Comparison of ENCODE assay signal across 26 mouse cellular contexts in the genomic region with DNA sequence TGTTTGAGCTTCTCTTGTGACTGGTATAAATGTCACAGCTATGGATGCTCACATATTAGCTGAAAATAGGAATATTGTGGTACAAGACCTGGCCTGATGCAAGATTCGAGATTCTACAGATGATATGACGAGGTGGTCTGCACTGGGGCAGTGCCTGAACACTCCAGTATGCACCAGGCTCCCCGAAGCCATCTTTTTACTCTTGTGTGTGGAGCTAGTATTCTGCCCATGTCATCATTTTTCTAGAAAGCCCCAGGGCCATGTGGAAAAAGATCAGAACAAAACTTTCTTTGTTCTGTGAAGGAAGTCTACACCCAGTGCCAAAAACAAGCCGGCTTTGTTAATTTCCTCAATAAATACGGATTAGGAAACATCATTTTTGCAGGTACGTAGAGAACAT. TPM values are rescaled to one million over a fixed set of nuclear protein-coding genes. Genes with fewer than 3 reads are reported as not detected.
A peak's percentile ranks its signal among the peaks of the same experiment; 100 is the strongest.
DNase-seq lines count a peak whose midpoint lies in the region; ATAC-seq and TF ChIP-seq lines count a peak whose summit lies in the region.
"Had no signal": no experiment of that assay in that cellular context is flagged by ENCODE, and none has a peak within 500 bp of the region (broad histone marks: within the 10 kb centered on the region; RNA-seq: fewer than 3 reads in every experiment).

No protein-coding gene starts in this region.

- whole genome bisulfite sequencing in intestine, embryonic 15.5 days: 79% methylated on average over 6 of the region's 6 CpGs
- 75% methylated on average over 6 of the region's 6 CpGs for WGBS in intestine, embryonic 16.5 days

- no peak for TF ChIP-seq RAD21 in CH12.LX (IDR thresholded peaks at IDR 0.05; ENCODE audit: low read depth, low read length)

- no peak for TF ChIP-seq POLR2A in CH12.LX (IDR thresholded peaks at IDR 0.05; ENCODE audit: low read depth, low read length)

- H3K4me2 ChIP-seq in intestine, embryonic 15.5 days (replicated peaks): no peak overlapping the region
- H3K4me2 ChIP-seq in intestine, embryonic 16.5 days (ENCODE audit: low read depth, low read length): no peak overlapping the region
- no peak overlapping the region for H3K4me2 ChIP-seq in CH12.LX (ENCODE audit: insufficient read depth, low read depth, poor library complexity, severe bottlenecking)
- H3K4me2 ChIP-seq: embryonic facial prominence, embryonic 13.5 days; forebrain, embryonic 13.5 days; heart, embryonic 12.5 days; heart, embryonic 15.5 days; hindbrain, embryonic 14.5 days had no signal

- no peak for TF ChIP-seq EP300 in CH12.LX (IDR thresholded peaks at IDR 0.05; ENCODE audit: low read length)

- TF ChIP-seq CTCF in CH12.LX (conservative IDR thresholded peaks at IDR 0.05 in 1 of 2, IDR thresholded peaks at IDR 0.05 in 1 of 2; ENCODE audit: low read depth in 2 of 2, low read length in 2 of 2): no peak

- in situ Hi-C loops in CH12.LX (cut with MboI; ENCODE audit: low pct_ligation_motif_present, low pct_unique_long_range_greater_than_20kb, low sequenced_read_pairs): no loop called here

- H3K9ac ChIP-seq in intestine, embryonic 15.5 days: no peak overlapping the region
- H3K9ac ChIP-seq in intestine, embryonic 16.5 days (ENCODE audit: low read depth, low read length): no peak overlapping the region
- H3K9ac ChIP-seq in CH12.LX (ENCODE audit: insufficient read depth, low read depth): no peak overlapping the region
- H3K9ac ChIP-seq: embryonic facial prominence, embryonic 13.5 days; forebrain, embryonic 13.5 days; heart, embryonic 12.5 days; heart, embryonic 15.5 days; hindbrain, embryonic 14.5 days had no signal

- peak; percentile 10 for DNase-seq in embryo, embryonic 11 days
- no peak for DNase-seq in embryo, embryonic 9.5 days (ENCODE audit: extremely low spot score)
- DNase-seq in CH12.LX (ENCODE audit: extremely low read depth): no peak
- DNase-seq in forelimb bud, embryonic 11.5 days (ENCODE audit: low read depth, low spot score): peak; percentile 11
- no peak for DNase-seq in gastrocnemius, adult 18-20 months (ENCODE audit: low spot score)
- DNase-seq: adrenal gland, adult 2 months; adrenal gland, postnatal 14 days; cerebellum, adult 11-12 months; cerebellum, adult 8-10 months; cerebellum, postnatal 10 days; cerebellum, postnatal 36 days; gastrocnemius, postnatal 25 days; heart, adult 18-20 months; heart, postnatal 10 days; heart, postnatal 36 days had no signal

- dilution Hi-C loops in CH12.LX (cut with MboI; ENCODE audit: extremely low pct_ligation_motif_present, extremely low pct_unique_long_range_greater_than_20kb, low sequenced_read_pairs): no loop called here

- no peak overlapping the region for H3K27ac ChIP-seq in intestine, embryonic 15.5 days
- H3K27ac ChIP-seq in intestine, embryonic 16.5 days (ENCODE audit: low read length): no peak overlapping the region
- no peak overlapping the region for H3K27ac ChIP-seq in CH12.LX (ENCODE audit: insufficient read depth, low read depth)
- H3K27ac ChIP-seq: embryonic facial prominence, embryonic 13.5 days; forebrain, embryonic 10.5 days; forebrain, embryonic 13.5 days; heart, embryonic 15.5 days; hindbrain, embryonic 10.5 days; hindbrain, embryonic 14.5 days had no signal

- H3K79me2 ChIP-seq in CH12.LX (replicated peaks; ENCODE audit: control insufficient read depth, extremely low read depth, insufficient read depth, poor library complexity, severe bottlenecking): no peaks in the 10 kb centered on the region

- H3K4me1 ChIP-seq in intestine, embryonic 15.5 days (replicated peaks): no peaks in the 10 kb centered on the region
- no peaks in the 10 kb centered on the region for H3K4me1 ChIP-seq in intestine, embryonic 16.5 days (ENCODE audit: control insufficient read depth, insufficient read depth, low read length)
- H3K4me1 ChIP-seq in CH12.LX (ENCODE audit: control insufficient read depth in 1 of 2, insufficient read depth in 2 of 2): peaks cover 0 to 9% of the 10 kb centered on the region in 2 experiments; a peak in 1 of 4 replicates
- H3K4me1 ChIP-seq: forebrain, embryonic 10.5 days; heart, embryonic 12.5 days; heart, embryonic 15.5 days; hindbrain, embryonic 10.5 days had no signal

- H3K4me3 ChIP-seq in intestine, embryonic 15.5 days (replicated peaks): no peak overlapping the region
- H3K4me3 ChIP-seq in intestine, embryonic 16.5 days (ENCODE audit: low read length): no peak overlapping the region
- no peak overlapping the region for H3K4me3 ChIP-seq in CH12.LX (replicated peaks in 1 of 3; ENCODE audit: low read depth in 2 of 3, low read length in 2 of 3, poor library complexity in 1 of 3)
- H3K4me3 ChIP-seq: embryonic facial prominence, embryonic 13.5 days; forebrain, embryonic 10.5 days; forebrain, embryonic 13.5 days; heart, embryonic 12.5 days; heart, embryonic 15.5 days; hindbrain, embryonic 10.5 days had no signal

- no peaks in the 10 kb centered on the region for H3K27me3 ChIP-seq in intestine, embryonic 15.5 days (replicated peaks)
- no peaks in the 10 kb centered on the region for H3K27me3 ChIP-seq in intestine, embryonic 16.5 days (replicated peaks; ENCODE audit: control insufficient read depth, insufficient read depth, low read length)
- H3K27me3 ChIP-seq in CH12.LX (replicated peaks): no peaks in the 10 kb centered on the region
- H3K27me3 ChIP-seq: embryonic facial prominence, embryonic 13.5 days; forebrain, embryonic 13.5 days; heart, embryonic 12.5 days; heart, embryonic 15.5 days had no signal

- no peaks in the 10 kb centered on the region for H3K36me3 ChIP-seq in intestine, embryonic 15.5 days
- no peaks in the 10 kb centered on the region for H3K36me3 ChIP-seq in intestine, embryonic 16.5 days (ENCODE audit: control insufficient read depth, insufficient read depth, low read length)
- H3K36me3 ChIP-seq in CH12.LX (replicated peaks in 1 of 2; ENCODE audit: control insufficient read depth in 1 of 2, insufficient read depth in 1 of 2, low read length in 1 of 2): no peaks in the 10 kb centered on the region
- H3K36me3 ChIP-seq: embryonic facial prominence, embryonic 13.5 days; forebrain, embryonic 10.5 days; G1E; heart, embryonic 12.5 days; heart, embryonic 15.5 days; hindbrain, embryonic 10.5 days had no signal

- H3K9me3 ChIP-seq in intestine, embryonic 15.5 days: no peaks in the 10 kb centered on the region
- no peaks in the 10 kb centered on the region for H3K9me3 ChIP-seq in intestine, embryonic 16.5 days (ENCODE audit: control insufficient read depth, low read length)
- H3K9me3 ChIP-seq in CH12.LX (replicated peaks; ENCODE audit: low read length): no peaks in the 10 kb centered on the region
- H3K9me3 ChIP-seq: embryonic facial prominence, embryonic 13.5 days; forebrain, embryonic 10.5 days; forebrain, embryonic 13.5 days; heart, embryonic 12.5 days; heart, embryonic 15.5 days; hindbrain, embryonic 10.5 days had no signal

- ATAC-seq in intestine, embryonic 15.5 days: 0 out of 2 replicates have a peak, but pooled peaks have one; percentile 43
- ATAC-seq in intestine, embryonic 16.5 days: no peak
- ATAC-seq: forebrain, embryonic 13.5 days; forebrain, embryonic 16.5 days had no signal

TF ChIP-seq in CH12.LX, 34 proteins besides CTCF, POLR2A, EP300 and RAD21:
- TF ChIP-seq MAX (IDR thresholded peaks at IDR 0.05; ENCODE audit: low read length): no peak
- 0 out of 2 replicates have a peak, but pooled peaks have one; percentile 13 for TF ChIP-seq MAFK (IDR thresholded peaks at IDR 0.05; ENCODE audit: insufficient replicate concordance, low read length)
- TF ChIP-seq MAZ (IDR thresholded peaks at IDR 0.05; ENCODE audit: low read depth, low read length): no peak
- no peak for TF ChIP-seq MEF2A (IDR thresholded peaks at IDR 0.05; ENCODE audit: borderline replicate concordance, low read depth, low read length)
- TF ChIP-seq ZMIZ1 (IDR thresholded peaks at IDR 0.05; ENCODE audit: low read depth, low read length): no peak

RNA-seq across cellular contexts. Expression of a gene that starts 39.7 kb away (rescaled TPM):
- 37.2 and 37.6 TPM in 2 replicates for polyA plus RNA-seq in intestine, embryonic 15.5 days (2015; fragmentation: Nextera tagmentation; extraction: Ambion mirVana)
- polyA plus RNA-seq in intestine, embryonic 16.5 days (2015; fragmentation: Nextera tagmentation; extraction: Ambion mirVana): 27.5 and 29.7 TPM in 2 replicates
- total RNA-seq in CH12.LX (2012; rRNA removed) (not detected in 2 replicates), CH12.LX (2014; rRNA removed) (not detected in 2 replicates)
- polyA plus RNA-seq in CH12.LX (2012; ENCODE audit: insufficient read length, low read depth): not detected in 2 replicates
- total RNA-seq in gastrocnemius, adult 18-20 months (2021): 1 to 10 TPM; 1.5 to 2.6 TPM
- polyA plus RNA-seq: G1E had no signal

Comparison
In these comparisons a context has a peak if more than half of its experiments do, and no peak if none do; other contexts are left out.
1. DNase-seq: peak in embryo, embryonic 11 days (single experiment) and forelimb bud, embryonic 11.5 days (single experiment); none in embryo, embryonic 9.5 days (single experiment), CH12.LX (single experiment) and gastrocnemius, adult 18-20 months (single experiment).
2. RNA of a gene that starts 39.7 kb away (polyA plus RNA-seq): 37.2 to 37.6 TPM in intestine, embryonic 15.5 days and 27.5 to 29.7 TPM in intestine, embryonic 16.5 days; not detected in CH12.LX; every median in the first group is over 10 times any median in the second.